Mouse (Mus musculus) midbrain, embryonic 14.5 days (tissue): ENCODE measurements at regions not wholly inside any gene's neighbourhood (a gene's known extent, or its start where the extent isn't known, plus 50 kb on each side); places are given as distances from the start of the nearest gene placed in this dataset.
"Not testable (repeated sequence)": the region's sequence is repeated elsewhere in the genome, so short reads cannot be mapped to it uniquely, and the experiment has no call there.

Experiments
- ATAC-seq: fragments of 200-750 bp; cut with Nextera tagmentation; 2 replicates; pipeline ENCODE4 v1.8.0; 2017; ENCODE audit warnings: moderate number of reproducible peaks, moderate library complexity; ENCODE audit not compliant: low FRiP score, low TSS enrichment
- DNase-seq: peaks from one replicate; pipeline ENCODE4 v3.0.0-alpha.2; 2015
- H3K27ac ChIP-seq: fragments of 300-500 bp; sonication (generic); replicated peaks from 2 replicates; pipeline ENCODE4 v1.5.1; 2014; ENCODE audit warnings: mild to moderate bottlenecking, low read depth, low read length, moderate library complexity
- H3K27me3 ChIP-seq: fragments of 300-500 bp; sonication (generic); 2 replicates; pipeline ENCODE4 v1.6.1; 2014; ENCODE audit warnings: low read length, control low read depth, mixed read lengths; ENCODE audit not compliant: control insufficient read depth, insufficient read depth
- H3K36me3 ChIP-seq: fragments of 300-500 bp; sonication (generic); 2 replicates; pipeline ENCODE4 v1.6.1; 2014; ENCODE audit warnings: low read length, control low read depth; ENCODE audit not compliant: control insufficient read depth, insufficient read depth
- H3K4me1 ChIP-seq: fragments of 300-500 bp; sonication (generic); 2 replicates; pipeline ENCODE4 v1.6.1; 2014; ENCODE audit warnings: mild to moderate bottlenecking, antibody characterized with exemption, low read length, control low read depth; ENCODE audit not compliant: control insufficient read depth, insufficient read depth
- H3K4me2 ChIP-seq: fragments of 300-500 bp; sonication (generic); 2 replicates; pipeline ENCODE4 v1.6.1; 2014; ENCODE audit warnings: mild to moderate bottlenecking, low read length, moderate library complexity
- H3K4me3 ChIP-seq: fragments of 300-500 bp; sonication (generic); replicated peaks from 2 replicates; pipeline ENCODE4 v1.5.1; 2014; ENCODE audit warnings: low read depth, low read length
- H3K9ac ChIP-seq: fragments of 300-500 bp; sonication (generic); replicated peaks from 2 replicates; pipeline ENCODE4 v1.6.1; 2014; ENCODE audit warnings: mild to moderate bottlenecking, low read length, moderate library complexity
- H3K9me3 ChIP-seq: fragments of 300-500 bp; sonication (generic); 2 replicates; pipeline ENCODE4 v1.6.1; 2016; ENCODE audit warnings: low read length, control low read depth, mixed read lengths; ENCODE audit not compliant: control insufficient read depth
- WGBS: fragments of 180-500 bp; shearing (Covaris S2); extraction: QIAGEN DNeasy Blood & Tissue Kit; methylation state at CpG from one replicate; pipeline ENCODE4 v1.1.7; 2014; 5-methylcytosine and 5-hydroxymethylcytosine counted together

- ATAC-seq (no peak), DNase-seq (no peak)
- WGBS, result 85% methylated on average over 2 of the region's 2 CpGs
- H3K4me3 ChIP-seq, result no peak overlapping the region
- no peaks in the 10 kb centered on the region for H3K36me3 ChIP-seq
- H3K27ac ChIP-seq, result no peak overlapping the region
- H3K27me3 ChIP-seq, result no peaks in the 10 kb centered on the region
- no peaks in the 10 kb centered on the region for H3K4me1 ChIP-seq
- H3K9me3 ChIP-seq, result no peaks in the 10 kb centered on the region
- no peak overlapping the region for H3K9ac ChIP-seq
- no peak overlapping the region for H3K4me2 ChIP-seq
These were observed 221.3 kb downstream of the Prdm13 start for GRCm38 (mm10) chr4:21464456-21464855.

DNA sequence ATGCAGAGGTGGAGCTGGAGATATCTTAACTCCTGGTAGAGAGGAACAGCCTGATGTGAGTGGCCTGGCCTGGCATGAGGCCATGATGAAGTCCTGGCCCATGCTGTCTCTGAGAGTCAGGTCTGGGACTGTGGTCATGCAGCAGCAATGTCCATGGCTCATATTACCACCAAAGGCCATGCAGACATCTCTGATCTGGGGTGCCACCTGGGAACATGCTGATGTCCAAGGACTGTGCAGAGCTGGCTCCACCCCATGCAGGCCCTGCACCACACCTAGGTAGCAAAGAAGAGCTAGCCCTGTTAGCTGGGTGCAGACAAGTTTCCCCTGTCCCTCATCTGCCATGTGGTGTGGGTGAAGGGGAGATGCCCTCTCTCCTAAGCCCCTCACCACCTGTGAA is 244.5 kb downstream of the Prdm13 start:
- Histone ChIP-seq H3K9me3 (no peaks in the 10 kb centered on the region), H3K4me1 (no peaks in the 10 kb centered on the region), H3K27ac (no peak overlapping the region), H3K4me3 (no peak overlapping the region), H3K9ac (no peak overlapping the region), H3K27me3 (no peaks in the 10 kb centered on the region), H3K4me2 (no peak overlapping the region), H3K36me3 (no peaks in the 10 kb centered on the region)
- no peak for ATAC-seq
- DNase-seq, result no peak

DNA sequence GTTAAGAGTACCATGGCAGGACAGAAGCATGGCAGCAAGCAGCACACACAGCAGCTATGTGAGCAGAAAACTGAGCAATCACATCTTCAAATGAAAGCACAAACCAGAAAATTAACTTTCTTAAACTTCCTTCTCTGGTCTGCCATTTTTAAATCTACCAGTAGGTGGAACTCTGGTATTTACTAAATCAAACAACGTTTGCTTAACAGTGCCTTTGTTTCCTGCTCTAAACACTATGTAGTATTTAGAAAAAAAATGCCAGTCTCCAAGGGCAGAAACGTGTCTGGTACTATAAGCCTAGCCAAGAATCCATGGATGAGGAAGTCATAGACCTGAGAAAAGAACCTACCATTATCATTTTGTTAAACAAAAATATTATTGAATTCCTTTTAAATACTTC is 249.1 kb downstream of the Prdm13 start:
- ATAC-seq, result no peak
- Histone ChIP-seq H3K9me3 (no peaks in the 10 kb centered on the region), H3K9ac (no peak overlapping the region), H3K4me2 (no peak overlapping the region), H3K4me1 (no peaks in the 10 kb centered on the region), H3K4me3 (no peak overlapping the region), H3K36me3 (no peaks in the 10 kb centered on the region), H3K27me3 (no peaks in the 10 kb centered on the region), H3K27ac (no peak overlapping the region)
- DNase-seq, result peak; percentile 57
- 20% methylated on average over 2 of the region's 2 CpGs for WGBS

- Histone ChIP-seq H3K36me3 (no peaks in the 10 kb centered on the region), H3K4me3 (no peak overlapping the region), H3K27ac (no peak overlapping the region), H3K9me3 (no peaks in the 10 kb centered on the region), H3K9ac (no peak overlapping the region), H3K27me3 (no peaks in the 10 kb centered on the region), H3K4me2 (no peak overlapping the region), H3K4me1 (no peaks in the 10 kb centered on the region)
- DNase-seq (peak; percentile 65), ATAC-seq (no peak)
These were observed 277.9 kb downstream of the Prdm13 start for GRCm38 (mm10) chr4:21407850-21408249.

GRCm38 (mm10) chr4:21369314-21369713 is 316.4 kb downstream of the Prdm13 start:
- ATAC-seq, result no peak
- Histone ChIP-seq H3K27ac (no peak overlapping the region), H3K27me3 (no peaks in the 10 kb centered on the region), H3K9me3 (no peaks in the 10 kb centered on the region), H3K4me3 (no peak overlapping the region), H3K36me3 (no peaks in the 10 kb centered on the region), H3K4me1 (no peaks in the 10 kb centered on the region), H3K9ac (no peak overlapping the region), H3K4me2 (no peak overlapping the region)
- 100% methylated on average over 1 of the region's 1 CpGs for WGBS
- DNase-seq, result no peak

DNA sequence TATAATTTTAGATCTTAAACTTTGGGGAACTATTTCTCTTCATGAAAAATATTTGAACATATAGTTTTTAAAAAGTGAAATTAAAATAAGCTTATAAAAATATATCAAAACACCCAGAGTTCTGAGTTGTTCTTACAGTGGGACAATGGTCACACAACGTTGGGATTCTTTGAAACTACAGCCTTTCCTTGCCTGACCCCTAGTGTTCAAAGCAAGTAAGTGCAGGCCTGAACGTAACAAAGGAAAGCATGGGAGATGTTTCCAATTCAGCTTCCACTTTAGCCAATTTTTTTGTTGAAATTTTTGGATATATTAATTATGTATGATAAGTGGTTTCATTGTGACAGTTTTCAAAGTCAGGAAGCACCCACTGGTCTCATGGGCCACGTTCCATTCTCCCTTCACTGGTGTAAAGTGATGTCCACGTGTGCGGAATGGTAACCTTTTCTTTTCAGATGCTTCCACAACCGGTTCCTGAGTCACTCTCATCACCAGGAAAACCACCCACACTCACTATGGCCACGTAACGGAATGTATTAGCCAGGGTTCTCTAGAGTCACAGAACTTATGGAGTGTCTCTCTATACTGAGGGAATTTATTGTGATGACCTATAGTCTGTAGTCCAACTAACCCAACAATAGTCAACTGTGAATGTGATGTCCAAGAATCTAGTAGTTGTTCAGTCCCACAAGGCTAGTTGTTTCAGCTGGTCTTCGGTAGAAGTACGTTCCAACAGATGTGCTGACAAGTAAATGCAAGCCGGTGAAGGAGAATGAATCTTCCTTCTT is 317.3 kb downstream of the Prdm13 start:
- DNase-seq (peak; percentile 86), ATAC-seq (peak; percentile 81; the same call in 1 of the 2 replicates)
- Histone ChIP-seq H3K27ac (no peak overlapping the region), H3K4me3 (no peak overlapping the region), H3K9ac (no peak overlapping the region), H3K27me3 (no peaks in the 10 kb centered on the region), H3K4me2 (no peak overlapping the region), H3K36me3 (no peaks in the 10 kb centered on the region), H3K4me1 (no peaks in the 10 kb centered on the region), H3K9me3 (no peaks in the 10 kb centered on the region)
- 68% methylated on average over 11 of the region's 11 CpGs for WGBS

DNA sequence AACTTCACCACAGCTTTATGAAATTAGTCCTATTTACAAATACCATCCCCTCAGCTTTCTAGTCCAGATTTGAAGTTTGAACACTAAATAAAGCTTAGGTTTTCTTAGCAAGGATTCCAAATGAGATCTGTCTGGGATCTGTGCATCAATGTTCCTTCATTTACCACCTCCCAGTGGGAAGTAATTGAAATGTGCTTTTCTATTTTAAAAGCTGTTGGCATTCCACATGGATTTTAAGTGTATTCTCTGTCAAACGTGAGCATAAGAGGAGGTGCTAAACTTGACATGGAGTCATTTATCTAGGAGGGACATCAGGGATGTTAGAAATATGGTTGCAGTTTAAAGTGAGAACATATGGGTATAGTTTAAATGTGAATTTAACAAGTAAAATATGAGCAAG is 364.0 kb downstream of the Prdm13 start:
- H3K27ac ChIP-seq, result no peak overlapping the region
- no peak overlapping the region for H3K4me2 ChIP-seq
- no peaks in the 10 kb centered on the region for H3K9me3 ChIP-seq
- no peak overlapping the region for H3K4me3 ChIP-seq
- 47% methylated on average over 1 of the region's 1 CpGs for WGBS
- H3K27me3 ChIP-seq, result no peaks in the 10 kb centered on the region
- DNase-seq, result no peak
- H3K36me3 ChIP-seq, result no peaks in the 10 kb centered on the region
- no peak overlapping the region for H3K9ac ChIP-seq
- ATAC-seq, result no peak
- H3K4me1 ChIP-seq, result no peaks in the 10 kb centered on the region

- not testable (repeated sequence) for ATAC-seq, H3K27ac ChIP-seq, H3K4me3 ChIP-seq, H3K9me3 ChIP-seq, H3K27me3 ChIP-seq, H3K36me3 ChIP-seq, H3K4me1 ChIP-seq, DNase-seq, H3K4me2 ChIP-seq, H3K9ac ChIP-seq
- WGBS, result 93% methylated on average over 2 of the region's 2 CpGs
These were observed 376.5 kb downstream of the Prdm13 start for GRCm38 (mm10) chr4:21309239-21309638.

DNA sequence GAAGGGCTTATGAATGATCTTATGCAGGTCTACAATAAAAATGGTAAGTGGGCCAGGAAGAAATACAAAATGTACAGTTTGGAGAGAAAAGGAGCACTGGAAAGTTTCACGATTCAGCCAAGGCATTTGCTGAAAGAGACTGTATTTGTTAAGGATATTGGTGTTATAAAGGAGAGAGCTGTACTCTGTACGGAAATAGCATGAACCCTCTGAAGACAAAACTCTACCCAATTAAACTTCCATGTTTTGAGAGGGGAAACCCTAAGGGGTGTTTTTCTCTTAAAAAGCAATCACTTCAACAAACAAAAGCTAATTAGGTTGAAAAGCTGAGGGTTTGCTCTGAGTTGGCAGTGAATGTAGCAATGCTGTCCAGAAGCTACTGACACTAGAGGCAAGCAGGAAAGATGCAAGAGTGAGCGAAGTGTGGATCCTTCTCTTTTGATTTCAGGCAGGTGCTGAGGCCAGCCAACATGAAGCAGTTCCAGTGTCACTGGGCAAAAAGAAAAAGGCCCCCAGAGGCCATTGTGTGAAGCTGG is 378.2 kb downstream of the Prdm13 start:
- Histone ChIP-seq H3K27me3 (no peaks in the 10 kb centered on the region), H3K27ac (no peak overlapping the region), H3K9me3 (no peaks in the 10 kb centered on the region), H3K4me1 (no peaks in the 10 kb centered on the region), H3K36me3 (no peaks in the 10 kb centered on the region), H3K9ac (no peak overlapping the region), H3K4me2 (no peak overlapping the region), H3K4me3 (no peak overlapping the region)
- ATAC-seq, result no peak
- no peak for DNase-seq
- 90% methylated on average over 3 of the region's 3 CpGs for WGBS
